Mouse (Mus musculus): ENCODE measurements around the gene Fahd1. TPM values are rescaled to one million over a fixed set of nuclear protein-coding genes. Genes with fewer than 3 reads are reported as not detected.
A peak's percentile ranks its signal among the peaks of the same experiment; 100 is the strongest.

Fahd1 gene
- 10 to 100 TPM; 18.1 to 18.2 TPM for total RNA-seq (2021)
- long read RNA-seq, experiment 1, transcript Fahd1-201 (1 exons, 1,473 nt), result major isoform, 21 of 21 reads
- long read RNA-seq, experiment 1, partial matches to known transcripts, result 0 of 21 reads
- long read RNA-seq, experiment 1, other reads (novel, unspliced or antisense), result 0 of 21 reads
- long read RNA-seq, experiment 2, transcript Fahd1-201 (1 exons, 1,473 nt), result major isoform, 16 of 16 reads
- long read RNA-seq, experiment 2, partial matches to known transcripts, result 0 of 16 reads
- long read RNA-seq, experiment 2, other reads (novel, unspliced or antisense), result 0 of 16 reads

- DNase-seq (ENCODE audit: low spot score in 2 of 2), result peak; percentile 98
Observed at GRCm38 (mm10) chr17:24850065-24850772, at the start of gene Fahd1. Fahd1 (minus strand) TSS chr17:24850364.

- no peak for DNase-seq (ENCODE audit: low spot score in 2 of 2)
Observed at GRCm38 (mm10) chr17:24899153-24899552, 49.0 kb upstream of the Fahd1 start.

GRCm38 (mm10) chr17:24898041-24898854 is 48.1 kb upstream of the Fahd1 start:
- no peak for DNase-seq (ENCODE audit: low spot score in 2 of 2)

DNA sequence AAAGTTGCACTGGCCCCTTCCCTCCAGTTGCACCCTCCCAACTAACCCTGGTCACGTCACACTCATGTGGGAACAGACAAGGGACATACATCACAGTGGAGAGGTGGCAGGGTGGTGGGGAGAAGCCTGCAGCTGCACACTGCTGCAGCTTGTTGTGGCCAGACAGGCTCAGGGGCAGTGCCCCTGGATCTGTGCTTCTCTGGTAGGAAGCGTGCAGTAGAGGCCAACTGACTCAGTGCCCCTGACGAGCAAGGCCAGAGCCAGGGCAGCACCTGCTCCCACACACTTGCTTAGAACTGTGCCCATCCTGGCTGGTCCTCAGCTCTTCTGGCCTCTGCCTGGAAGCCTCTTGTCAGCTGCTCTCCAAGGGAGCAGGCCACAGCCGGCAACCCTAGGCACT is 47.4 kb upstream of the Fahd1 start:
- DNase-seq (ENCODE audit: low spot score in 2 of 2), result no peak

DNA sequence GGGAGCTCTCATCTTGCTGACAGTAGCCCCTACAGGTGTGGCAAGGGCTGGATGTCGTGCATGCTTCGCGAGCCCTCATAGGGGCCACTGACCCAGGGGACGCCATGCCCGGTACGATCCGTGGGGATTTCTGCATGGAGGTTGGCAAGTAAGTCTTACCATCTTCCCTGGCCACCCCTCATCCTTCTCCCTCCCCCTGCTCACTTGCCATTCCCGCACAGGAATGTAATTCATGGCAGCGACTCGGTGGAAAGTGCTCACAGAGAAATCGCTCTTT is 46.8 kb upstream of the Fahd1 start:
- DNase-seq (ENCODE audit: low spot score in 2 of 2), result no peak

DNA sequence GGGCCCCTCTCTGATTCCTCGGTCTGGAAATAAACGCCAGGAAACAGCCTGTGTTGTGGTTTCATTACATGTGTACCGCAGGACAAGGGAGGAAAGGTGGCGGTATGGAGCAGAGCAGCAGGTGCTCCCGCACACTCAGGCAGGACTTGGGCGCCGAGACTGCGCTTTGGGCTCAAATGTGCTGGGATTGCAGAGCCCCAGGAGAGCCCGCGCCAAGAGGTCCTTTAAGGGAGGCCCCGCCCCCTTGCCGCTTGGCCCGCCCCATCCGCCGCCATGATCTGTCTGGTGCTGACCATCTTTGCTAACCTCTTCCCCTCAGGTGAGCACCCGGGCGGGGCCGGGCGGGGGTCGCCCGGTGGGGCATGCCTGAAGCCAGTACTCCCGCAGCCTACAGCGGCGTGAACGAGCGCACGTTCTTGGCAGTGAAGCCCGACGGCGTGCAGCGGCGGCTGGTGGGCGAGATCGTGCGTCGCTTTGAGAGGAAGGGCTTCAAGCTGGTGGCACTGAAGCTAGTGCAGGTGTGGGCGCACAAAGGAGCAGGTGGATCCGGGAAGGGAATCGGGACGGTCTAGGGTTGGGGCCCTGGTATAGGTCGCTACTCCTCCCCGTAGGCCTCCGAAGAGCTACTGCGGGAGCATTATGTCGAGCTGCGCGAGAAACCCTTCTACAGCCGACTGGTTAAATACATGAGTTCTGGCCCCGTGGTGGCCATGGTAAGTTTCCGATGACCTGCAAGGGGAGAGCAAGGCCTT is 46.3 kb upstream of the Fahd1 start, which contains the start of gene Nme3:
TSS of gene Nme3 (plus strand) at position 260 of the 752 bp plus-strand sequence.
- DNase-seq (ENCODE audit: low spot score in 2 of 2), result peak in 1 of 2 experiments; percentile 75

GRCm38 (mm10) chr17:24895571-24896240 is 45.5 kb upstream of the Fahd1 start:
- no peak for DNase-seq (ENCODE audit: low spot score in 2 of 2)

DNA sequence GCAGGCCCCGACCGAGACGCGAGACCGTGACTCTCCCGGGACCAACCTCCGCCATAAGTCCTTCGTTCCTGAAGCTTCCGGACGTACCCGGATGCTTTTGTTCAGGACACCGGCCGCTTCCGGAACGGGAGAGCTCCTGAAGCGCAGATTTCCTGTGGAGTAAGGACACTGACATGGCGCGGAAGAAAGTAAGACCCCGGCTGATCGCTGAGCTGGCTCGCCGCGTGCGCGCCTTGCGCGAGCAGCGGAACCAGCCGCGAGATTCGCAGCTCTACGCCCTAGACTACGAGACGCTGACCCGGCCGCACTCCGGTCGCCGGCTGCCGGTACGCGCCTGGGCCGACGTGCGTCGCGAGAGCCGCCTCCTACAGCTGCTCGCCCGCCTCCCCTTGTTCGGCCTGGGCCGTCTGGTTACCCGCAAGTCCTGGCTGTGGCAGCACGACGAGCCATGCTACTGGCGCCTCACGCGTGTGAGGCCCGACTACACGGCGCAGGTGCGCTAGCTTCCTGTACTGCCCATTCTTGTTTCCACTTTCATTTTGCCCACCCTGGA is 44.9 kb upstream of the Fahd1 start, which contains the start of the genes Eme2 and Mrps34:
TSS of gene Eme2 (minus strand) at position 93 of the 553 bp plus-strand sequence.
TSS of gene Mrps34 (plus strand) at position 122 of the 553 bp plus-strand sequence.
- peak; percentile 83 to 88 for DNase-seq (ENCODE audit: low spot score in 2 of 2)

DNA sequence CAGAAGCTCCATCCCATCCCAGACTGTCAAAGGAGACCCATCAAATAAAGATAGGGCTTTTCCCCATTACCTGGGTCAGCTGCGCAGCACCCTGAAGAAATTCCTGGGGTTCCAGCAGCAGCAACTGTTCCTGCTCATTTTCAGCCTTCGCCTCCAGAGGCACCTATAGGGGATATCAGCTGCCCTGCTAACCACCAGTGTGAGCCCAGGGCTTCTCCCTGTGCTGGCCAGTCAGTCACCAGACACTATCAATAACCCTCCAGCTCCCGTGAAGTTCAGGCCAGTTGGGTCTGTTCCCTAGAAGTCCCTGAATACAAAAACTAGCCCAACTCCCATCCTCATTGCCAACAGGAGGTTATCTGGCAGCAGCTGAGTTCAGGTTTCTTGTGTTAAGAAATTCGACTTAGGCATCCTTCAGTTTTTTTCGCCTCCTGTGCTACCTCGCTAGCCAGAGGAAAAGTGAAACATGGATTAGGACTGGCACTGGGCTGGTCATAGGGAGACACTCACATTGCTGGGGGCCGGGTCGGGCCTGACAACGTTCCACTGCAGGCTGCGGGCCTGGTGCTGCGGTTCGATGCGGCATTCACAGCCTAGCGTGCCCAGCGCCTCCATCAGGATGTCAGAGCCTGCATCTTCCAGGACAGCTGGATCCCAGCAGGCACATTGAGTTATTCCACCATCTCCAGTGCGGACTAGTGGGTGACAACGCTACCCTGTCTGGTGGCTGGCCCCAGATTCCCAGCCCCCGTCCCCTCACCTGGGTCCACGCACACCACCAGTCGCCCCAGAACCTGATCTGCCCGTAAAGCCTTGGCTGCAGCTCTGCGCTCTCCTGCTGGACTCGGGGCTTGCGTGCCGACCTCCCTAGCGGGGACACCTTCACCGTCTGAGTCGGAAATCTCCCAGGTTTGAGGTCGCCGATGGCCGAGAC is 44.2 kb upstream of the Fahd1 start:
- DNase-seq (ENCODE audit: low spot score in 2 of 2), result no peak

DNA sequence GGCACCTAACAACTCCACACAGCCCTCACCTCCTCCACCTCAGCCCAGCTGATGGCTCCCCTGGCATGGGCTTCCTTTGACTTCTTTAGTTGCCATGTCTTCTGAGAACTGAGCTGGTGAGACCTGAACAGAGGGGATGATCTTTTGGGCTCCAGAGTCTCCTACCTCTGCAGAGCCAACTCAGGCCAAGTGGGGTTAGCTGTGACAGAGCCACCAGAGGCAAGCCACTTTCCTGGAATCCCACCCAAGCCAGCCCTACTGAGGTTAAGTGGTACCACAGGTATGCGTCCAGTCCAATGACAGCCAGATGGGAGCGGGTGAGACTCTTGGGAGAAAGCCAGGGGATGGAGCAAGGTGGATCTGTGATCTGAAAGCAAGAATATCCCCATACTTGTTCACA is 43.1 kb upstream of the Fahd1 start:
- DNase-seq (ENCODE audit: low spot score in 2 of 2), result no peak

GRCm38 (mm10) chr17:24892785-24893184 is 42.6 kb upstream of the Fahd1 start:
- no peak for DNase-seq (ENCODE audit: low spot score in 2 of 2)

- DNase-seq (ENCODE audit: low spot score in 2 of 2), result no peak
Observed at GRCm38 (mm10) chr17:24891321-24891720, 41.2 kb upstream of the Fahd1 start.

GRCm38 (mm10) chr17:24890151-24891092 is 40.3 kb upstream of the Fahd1 start:
- DNase-seq (ENCODE audit: low spot score in 2 of 2), result no peak

GRCm38 (mm10) chr17:24888862-24889261 is 38.7 kb upstream of the Fahd1 start:
- no peak for DNase-seq (ENCODE audit: low spot score in 2 of 2)

DNA sequence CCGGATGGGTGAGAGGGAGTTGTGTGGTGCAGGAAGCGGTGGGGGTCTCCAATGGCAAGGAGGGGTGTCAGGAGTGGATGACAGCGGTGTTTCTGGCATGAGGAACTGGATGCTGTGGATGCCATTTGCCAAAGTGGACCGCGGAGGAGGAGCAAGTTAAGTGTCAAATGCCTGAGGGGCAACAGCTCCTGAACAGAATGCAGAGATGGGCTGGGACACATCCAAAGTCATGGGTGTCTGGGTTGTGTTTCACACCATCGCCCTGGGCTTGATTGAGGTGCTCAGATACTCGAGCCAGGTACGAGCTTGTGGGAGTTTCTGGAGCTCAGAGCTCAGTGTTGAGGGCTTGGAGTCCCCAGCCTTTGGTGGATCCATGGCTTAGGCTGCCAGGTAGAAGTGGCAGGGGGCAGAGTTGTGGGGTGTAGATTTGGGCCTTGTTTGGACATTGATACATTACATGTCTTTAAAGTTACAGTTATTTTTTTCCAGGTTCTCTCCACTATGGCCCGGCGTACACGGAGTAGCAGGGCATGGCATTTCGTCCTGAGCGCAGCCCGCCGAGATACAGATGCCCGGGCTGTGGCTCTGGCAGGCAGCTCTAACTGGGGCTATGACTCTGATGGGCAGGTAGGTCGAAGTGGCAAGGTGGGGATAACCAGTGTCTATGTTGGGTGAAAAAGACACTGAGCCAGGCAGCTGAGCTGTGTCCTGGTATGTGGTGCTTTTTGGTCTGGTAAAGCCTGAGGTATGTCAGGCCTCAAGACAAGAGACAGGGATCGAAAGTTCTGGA is 37.3 kb upstream of the Fahd1 start:
- DNase-seq (ENCODE audit: low spot score in 2 of 2), result no peak

DNA sequence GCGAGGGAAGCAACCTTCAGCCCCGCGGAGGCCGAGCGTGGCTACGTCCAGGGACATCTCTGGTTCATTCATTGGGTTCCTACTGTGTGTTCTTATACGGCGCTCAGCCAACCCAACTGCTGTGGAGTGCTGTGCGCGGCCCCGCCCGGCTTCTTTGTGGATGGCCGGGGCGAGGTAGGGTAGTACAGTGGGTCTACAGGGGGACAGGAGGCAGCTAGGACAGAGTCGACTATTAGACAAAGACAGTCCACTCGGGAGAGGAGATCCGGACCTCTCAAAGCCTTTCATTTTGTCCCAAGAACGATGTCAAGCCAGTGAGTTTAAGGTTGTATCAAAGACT is 36.7 kb upstream of the Fahd1 start:
- no peak for DNase-seq (ENCODE audit: low spot score in 2 of 2)

Measured in layer of hippocampus, postnatal 14 days (tissue).